Mouse (Mus musculus) neural tube, postnatal 0 days (tissue): ENCODE results near the gene Med25. TPM values are rescaled to one million over a fixed set of nuclear protein-coding genes. Genes with fewer than 3 reads are reported as not detected.

Experiments used
- microRNA counts: library from miRNA; unstranded; fragments of <30 nt; microRNA quantifications from one replicate; lab custom pipeline; 2015
- microRNA-seq: library from miRNA; unstranded; fragments of <30 nt; microRNA quantifications from one replicate; pipeline ENCODE4, GENCODE M21; 2016
- polyA plus RNA-seq: library from polyadenylated mRNA; unstranded; fragments of >200 nt; fragmentation: Nextera tagmentation; extraction: Ambion mirVana; gene quantifications from 2 replicates; pipeline ENCODE4 v1.2.1, GENCODE M21; 2015

Gene Med25
- 102 and 116 TPM in 2 replicates for polyA plus RNA-seq

DNA sequence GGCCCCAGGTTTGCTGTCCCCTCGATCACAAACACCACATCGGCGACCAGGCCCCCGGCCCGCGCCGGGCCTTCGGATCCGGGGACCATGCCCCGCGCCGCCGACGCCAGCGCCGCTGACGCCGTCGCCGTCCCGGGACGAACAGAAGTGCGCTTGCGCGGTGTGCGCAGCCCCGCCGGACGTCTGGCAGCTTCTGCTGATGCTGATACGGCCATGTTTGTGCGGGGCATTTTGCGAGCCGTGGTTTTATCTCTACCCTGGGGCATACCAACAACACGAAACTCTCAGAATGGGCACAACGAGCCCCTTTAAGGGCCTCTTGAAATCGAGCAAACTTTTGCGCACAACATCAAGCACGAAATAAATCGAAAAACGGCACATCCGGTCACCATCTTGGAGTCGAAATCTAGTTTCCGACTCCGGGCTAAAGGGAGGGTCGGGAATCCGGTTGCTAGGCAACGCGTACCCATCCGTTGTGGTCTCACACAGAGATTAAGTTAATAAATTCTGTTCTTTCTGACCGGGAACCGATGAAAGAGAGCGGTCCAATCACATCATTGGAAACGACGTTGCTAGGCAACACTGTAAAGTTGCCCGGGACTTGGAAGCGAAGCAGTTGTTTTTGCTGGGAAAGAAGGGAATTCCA is at the start of gene Med25:
TSS of gene Med25 (minus strand) at position 437 of the 646 bp plus-strand sequence.

GRCm38 (mm10) chr7:44929204-44930151 is 37.0 kb upstream of the Med25 start, which contains the start of gene Ap2a1:
Gene Ap2a1, minus strand, starts transcription at chr7:44929496.

GRCm38 (mm10) chr7:44895593-44896434 is 3.3 kb upstream of the Med25 start, which contains the start of gene Fuz:
Gene Fuz, plus strand, starts transcription at chr7:44896079.

DNA sequence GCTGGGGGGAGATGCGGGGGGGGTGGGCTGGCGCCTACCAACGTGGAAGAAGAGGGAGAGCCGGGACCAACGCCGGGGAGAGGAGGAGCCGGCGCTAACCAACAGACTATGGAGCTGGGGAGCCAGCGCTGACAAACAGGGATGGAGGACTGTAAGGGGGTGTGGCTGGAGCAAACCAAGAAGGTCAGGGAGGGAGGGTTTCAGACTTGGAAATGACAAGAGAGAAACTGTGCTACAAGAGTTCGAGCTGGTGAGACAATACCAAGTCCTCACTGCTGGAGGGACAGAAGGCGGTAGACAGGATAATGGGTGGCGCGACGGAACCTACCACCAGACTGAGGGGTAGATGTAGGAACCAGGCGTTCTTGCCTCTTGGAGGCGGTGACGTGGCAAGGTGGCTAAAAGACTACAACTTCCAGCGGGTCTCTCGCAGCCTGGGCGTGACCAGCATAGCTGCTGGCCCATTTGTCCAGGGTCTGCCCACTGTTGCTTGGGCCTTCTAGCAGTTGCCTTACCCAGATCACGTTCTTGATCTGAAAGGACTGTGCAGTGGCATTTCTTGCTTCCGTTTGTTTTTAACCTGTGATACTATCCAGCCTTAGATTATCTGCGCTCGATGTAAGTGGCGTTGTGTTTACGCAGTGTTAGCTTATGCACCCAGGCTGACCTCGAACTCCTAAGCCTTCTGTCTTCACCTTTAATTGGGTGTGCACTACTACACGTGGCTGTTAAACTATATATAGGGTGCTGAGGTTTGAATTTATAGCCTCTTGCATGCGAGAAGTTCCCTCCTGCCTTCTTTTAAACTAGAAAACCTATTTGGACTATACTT is 22.6 kb downstream of the Med25 start, which contains the start of gene Ptov1:
TSS of gene Ptov1 (minus strand) at position 92 of the 832 bp plus-strand sequence.

GRCm38 (mm10) chr7:44857042-44857552 is 35.4 kb downstream of the Med25 start, which contains the start of gene Pnkp:
Gene Pnkp, plus strand, starts transcription at chr7:44857139.

DNA sequence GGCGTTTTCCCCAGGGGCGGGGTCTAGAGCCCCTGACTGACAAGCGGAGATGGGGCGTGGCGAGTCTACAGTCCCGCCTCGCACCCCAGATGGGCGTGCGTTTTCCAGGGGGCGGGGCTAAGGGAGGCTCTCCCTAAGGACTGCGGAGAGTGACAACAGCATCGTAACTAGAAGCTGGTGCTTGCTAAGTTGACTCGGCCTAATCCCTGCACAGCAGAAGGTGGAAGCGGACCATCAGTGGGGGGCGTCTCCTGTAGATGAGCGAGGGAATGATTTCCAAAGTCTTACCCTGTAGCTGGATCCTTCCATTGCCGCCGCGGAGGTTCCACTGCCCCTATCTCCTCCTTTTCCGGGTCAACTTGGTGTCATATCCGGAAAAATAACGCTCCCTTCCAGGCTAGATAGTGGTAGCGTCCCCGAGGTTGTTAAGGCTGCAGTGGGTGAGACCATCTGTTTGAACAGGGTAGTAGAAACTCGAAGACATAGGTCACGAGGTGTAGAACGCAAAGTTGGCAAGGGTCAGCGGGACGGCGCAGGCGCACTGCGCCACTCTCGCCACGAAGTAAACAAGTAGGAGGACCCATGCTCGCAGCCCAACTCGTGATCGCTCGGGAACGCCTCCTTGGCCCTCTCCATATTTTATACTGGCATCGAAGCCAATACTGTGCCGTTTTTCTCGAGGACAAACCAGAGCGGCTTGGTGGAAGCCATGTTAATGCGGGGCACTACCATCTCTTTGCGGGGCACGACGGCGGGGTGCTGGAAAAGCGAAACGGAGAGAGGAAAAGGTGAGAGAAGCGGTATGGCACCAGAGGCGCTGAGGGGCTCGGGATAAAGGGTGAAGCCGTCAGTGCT is 43.7 kb downstream of the Med25 start, which contains the start of the genes Akt1s1 and Tbc1d17:
TSS of gene Akt1s1 (plus strand) at position 431 of the 855 bp plus-strand sequence.
TSS of gene Tbc1d17 (minus strand) at position 519 of the 855 bp plus-strand sequence.

MicroRNAs encoded within 50 kb of the gene (microRNA counts, 519-probe panel; counts per million panel counts)
- 40.5 counts per million for microRNA mmu-miR-707 (lab: Ali Mortazavi, UCI)

Small RNA genes lying within 50 kb of the gene (microRNA-seq; reads per million reads assigned to microRNA genes)
- gene Mir707: not detected

Other genes starting within 250 kb of the Med25 start
- 9.5 and 11.4 TPM in 2 replicates for gene Myh14, start 221.9 kb downstream of the Med25 start, polyA plus RNA-seq
- not detected in 2 replicates for gene Izumo2, start 184.0 kb downstream of the Med25 start, polyA plus RNA-seq
- gene Vrk3, start 144.3 kb downstream of the Med25 start, polyA plus RNA-seq: 26.6 and 27.4 TPM in 2 replicates
- gene Zfp473, start 141.7 kb downstream of the Med25 start, polyA plus RNA-seq: 0.77 and 0.92 TPM in 2 replicates
- gene Nup62, start 76.6 kb downstream of the Med25 start, polyA plus RNA-seq: 30.3 and 34.3 TPM in 2 replicates
- 0.65 and 0.75 TPM in 2 replicates for gene Il4i1, start 76.3 kb downstream of the Med25 start, polyA plus RNA-seq
- gene Atf5, start 76.1 kb downstream of the Med25 start, polyA plus RNA-seq: 4.6 TPM in 2 replicates
- 90.2 and 91.0 TPM in 2 replicates for gene Akt1s1, start 43.7 kb downstream of the Med25 start, polyA plus RNA-seq
- 103 and 107 TPM in 2 replicates for gene Tbc1d17, start 43.6 kb downstream of the Med25 start, polyA plus RNA-seq
- 27.6 and 30.9 TPM in 2 replicates for gene Pnkp, start 35.6 kb downstream of the Med25 start, polyA plus RNA-seq
- gene Ptov1, start 22.9 kb downstream of the Med25 start, polyA plus RNA-seq: 473 and 497 TPM in 2 replicates
- gene Fuz, start 3.4 kb upstream of the Med25 start, polyA plus RNA-seq: 15.0 and 17.1 TPM in 2 replicates
- 115 and 126 TPM in 2 replicates for gene Ap2a1, start 36.8 kb upstream of the Med25 start, polyA plus RNA-seq
- gene Tsks, start 50.5 kb upstream of the Med25 start, polyA plus RNA-seq: 0.13 and 0.25 TPM in 2 replicates
- gene Cpt1c, start 82.1 kb upstream of the Med25 start, polyA plus RNA-seq: 47.3 and 54.4 TPM in 2 replicates
- 421 and 486 TPM in 2 replicates for gene Prmt1, start 93.9 kb upstream of the Med25 start, polyA plus RNA-seq
- 39.9 and 41.6 TPM in 2 replicates for gene Irf3, start 104.9 kb upstream of the Med25 start, polyA plus RNA-seq
- 9.2 and 11.8 TPM in 2 replicates for gene Bcl2l12, start 106.0 kb upstream of the Med25 start, polyA plus RNA-seq
- gene Scaf1, start 123.7 kb upstream of the Med25 start, polyA plus RNA-seq: 46.4 and 54.3 TPM in 2 replicates
- gene Rras, start 125.2 kb upstream of the Med25 start, polyA plus RNA-seq: 19.6 and 25.6 TPM in 2 replicates
- gene Prr12, start 160.2 kb upstream of the Med25 start, polyA plus RNA-seq: 9.7 and 11.6 TPM in 2 replicates
- gene Nosip, start 169.7 kb upstream of the Med25 start, polyA plus RNA-seq: 59.8 and 66.5 TPM in 2 replicates
- gene Prrg2, start 170.0 kb upstream of the Med25 start, polyA plus RNA-seq: 14.7 and 15.8 TPM in 2 replicates
- 57.0 and 59.7 TPM in 2 replicates for gene Rcn3, start 199.5 kb upstream of the Med25 start, polyA plus RNA-seq
- 50.0 and 59.6 TPM in 2 replicates for gene Fcgrt, start 211.1 kb upstream of the Med25 start, polyA plus RNA-seq
- gene Rps11, start 231.7 kb upstream of the Med25 start, polyA plus RNA-seq: 748 and 784 TPM in 2 replicates
- gene Rpl13a, start 236.0 kb upstream of the Med25 start, polyA plus RNA-seq: 715 and 776 TPM in 2 replicates
- 0.63 TPM in 1 of 2 replicates, not detected in the other for gene Gm45713, start 243.5 kb upstream of the Med25 start, polyA plus RNA-seq
- gene Flt3l, start 243.7 kb upstream of the Med25 start, polyA plus RNA-seq: 2.4 and 2.9 TPM in 2 replicates